Mouse (Mus musculus) induced T-regulatory cell, adult 2 months (primary cell): Measurements from ENCODE around the gene Cdc14a.

Experiments
- DNase-seq: peaks from one replicate; pipeline ENCODE4 v3.0.0-alpha.2; 2012; ENCODE audit warnings: low read depth

The Cdc14a gene

GRCm38 (mm10) chr3:116267036-116267654 lies 156.7 kb downstream of the Cdc14a start:
- DNase-seq, result no peak

GRCm38 (mm10) chr3:116266360-116266759 lies 157.5 kb downstream of the Cdc14a start:
- no peak for DNase-seq

GRCm38 (mm10) chr3:116263977-116264376 lies 159.9 kb downstream of the Cdc14a start:
- no peak for DNase-seq

GRCm38 (mm10) chr3:116263061-116263460 lies 160.8 kb downstream of the Cdc14a start:
- no peak for DNase-seq

GRCm38 (mm10) chr3:116256104-116256503 lies 167.7 kb downstream of the Cdc14a start:
- DNase-seq, result no peak

GRCm38 (mm10) chr3:116253077-116253531 lies 170.7 kb downstream of the Cdc14a start, which contains the start of gene Gpr88:
Gpr88 (minus strand) TSS chr3:116253503.
- no peak for DNase-seq

- DNase-seq, result no peak
These were observed 171.4 kb downstream of the Cdc14a start for GRCm38 (mm10) chr3:116252255-116253040.

- DNase-seq, result no peak
These were observed 172.2 kb downstream of the Cdc14a start for GRCm38 (mm10) chr3:116251481-116252254.

- DNase-seq, result no peak
These were observed 174.8 kb downstream of the Cdc14a start for GRCm38 (mm10) chr3:116249026-116249425.

- no peak for DNase-seq
These were observed 179.4 kb downstream of the Cdc14a start for GRCm38 (mm10) chr3:116244476-116244875.

GRCm38 (mm10) chr3:116242685-116243084 lies 181.1 kb downstream of the Cdc14a start:
- no peak for DNase-seq

- no peak for DNase-seq
These were observed 186.3 kb downstream of the Cdc14a start for GRCm38 (mm10) chr3:116237527-116237926.

GRCm38 (mm10) chr3:116236856-116237255 lies 187.0 kb downstream of the Cdc14a start:
- no peak for DNase-seq

- DNase-seq, result no peak
These were observed 190.3 kb downstream of the Cdc14a start for GRCm38 (mm10) chr3:116233515-116233914.

GRCm38 (mm10) chr3:116232763-116233162 lies 191.1 kb downstream of the Cdc14a start:
- DNase-seq, result no peak

GRCm38 (mm10) chr3:116229336-116229735 lies 194.5 kb downstream of the Cdc14a start:
- no peak for DNase-seq

- DNase-seq, result no peak
These were observed 195.2 kb downstream of the Cdc14a start for GRCm38 (mm10) chr3:116228360-116229245.

- DNase-seq, result no peak
These were observed 196.4 kb downstream of the Cdc14a start for GRCm38 (mm10) chr3:116227383-116227782.

- DNase-seq, result no peak
These were observed 196.9 kb downstream of the Cdc14a start for GRCm38 (mm10) chr3:116226915-116227314.
